Comparison of ENCODE assay signal across 10 mouse cellular contexts in the genomic region with DNA sequence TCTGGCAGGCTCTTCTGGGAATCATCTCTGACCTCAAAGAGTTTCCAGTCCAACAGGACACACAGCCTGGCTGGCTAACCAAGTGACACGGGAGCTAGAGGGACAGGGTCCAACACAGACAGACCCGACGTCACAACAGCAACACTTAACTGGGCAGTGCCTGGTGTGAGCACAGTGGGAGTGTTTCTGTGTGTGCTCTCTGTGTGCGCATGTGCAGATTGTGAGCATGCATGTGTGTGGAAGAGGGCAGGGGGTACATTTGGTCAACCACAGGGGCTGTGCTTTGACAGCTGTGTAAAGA. TPM values are rescaled to one million over a fixed set of nuclear protein-coding genes. Genes with fewer than 3 reads are reported as not detected.
DNase-seq lines count a peak whose midpoint lies in the region; ATAC-seq and TF ChIP-seq lines count a peak whose summit lies in the region.
"Had no signal": no experiment of that assay in that cellular context is flagged by ENCODE, and none has a peak within 500 bp of the region (broad histone marks: within the 10 kb centered on the region; RNA-seq: fewer than 3 reads in every experiment).

No protein-coding gene starts in this region.

- H3K9ac ChIP-seq in hindbrain, embryonic 12.5 days: no peak overlapping the region
- H3K9ac ChIP-seq in hindbrain, postnatal 0 days (replicated peaks; ENCODE audit: low read length): no peak overlapping the region
- no peak overlapping the region for H3K9ac ChIP-seq in lung, postnatal 0 days (replicated peaks; ENCODE audit: low read depth)
- H3K9ac ChIP-seq in forebrain, embryonic 14.5 days (ENCODE audit: low read length): no peak overlapping the region
- H3K9ac ChIP-seq: lung, embryonic 15.5 days had no signal

- no peak for DNase-seq in hindbrain, postnatal 0 days (ENCODE audit: low spot score)
- DNase-seq in lung, postnatal 0 days (ENCODE audit: low spot score): peak; percentile 14
- DNase-seq in lung, postnatal 4 days: no peak
- no peak for DNase-seq in forebrain, embryonic 14.5 days (ENCODE audit: low spot score)
- no peak for DNase-seq in embryo, embryonic 10 days (ENCODE audit: low spot score)
- no peak for DNase-seq in testis, postnatal 10 days (ENCODE audit: low spot score)

- no peaks in the 10 kb centered on the region for H3K9me3 ChIP-seq in hindbrain, embryonic 12.5 days (replicated peaks)
- H3K9me3 ChIP-seq in hindbrain, postnatal 0 days (ENCODE audit: low read length): no peaks in the 10 kb centered on the region
- H3K9me3 ChIP-seq in lung, postnatal 0 days (ENCODE audit: low read length): no peaks in the 10 kb centered on the region
- H3K9me3 ChIP-seq in forebrain, embryonic 14.5 days (replicated peaks; ENCODE audit: control insufficient read depth, low read length): no peaks in the 10 kb centered on the region
- H3K9me3 ChIP-seq: lung, embryonic 15.5 days had no signal

- H3K27ac ChIP-seq in hindbrain, embryonic 12.5 days: no peak overlapping the region
- no peak overlapping the region for H3K27ac ChIP-seq in hindbrain, postnatal 0 days
- H3K27ac ChIP-seq in lung, postnatal 0 days (ENCODE audit: low read length): no peak overlapping the region
- no peak overlapping the region for H3K27ac ChIP-seq in forebrain, embryonic 14.5 days (ENCODE audit: low read depth, low read length)
- H3K27ac ChIP-seq: lung, embryonic 15.5 days had no signal

- H3K27me3 ChIP-seq in hindbrain, embryonic 12.5 days: no peaks in the 10 kb centered on the region
- no peaks in the 10 kb centered on the region for H3K27me3 ChIP-seq in hindbrain, postnatal 0 days (ENCODE audit: insufficient read depth, low read length)
- H3K27me3 ChIP-seq in lung, postnatal 0 days (replicated peaks; ENCODE audit: insufficient read depth, low read length): no peaks in the 10 kb centered on the region
- H3K27me3 ChIP-seq in forebrain, embryonic 14.5 days (replicated peaks; ENCODE audit: control insufficient read depth, insufficient read depth, low read length): no peaks in the 10 kb centered on the region
- H3K27me3 ChIP-seq in myocyte (ENCODE audit: control insufficient read depth, insufficient read depth, insufficient read length): peaks cover 31% of the 10 kb centered on the region
- H3K27me3 ChIP-seq: lung, embryonic 15.5 days had no signal

- H3K4me3 ChIP-seq in hindbrain, embryonic 12.5 days: no peak overlapping the region
- H3K4me3 ChIP-seq in hindbrain, postnatal 0 days (ENCODE audit: low read length): no peak overlapping the region
- no peak overlapping the region for H3K4me3 ChIP-seq in lung, postnatal 0 days (ENCODE audit: low read depth, low read length)
- H3K4me3 ChIP-seq in forebrain, embryonic 14.5 days (ENCODE audit: low read depth, low read length): no peak overlapping the region
- H3K4me3 ChIP-seq in myocyte: no peak overlapping the region
- H3K4me3 ChIP-seq: lung, embryonic 15.5 days had no signal

- no peaks in the 10 kb centered on the region for H3K36me3 ChIP-seq in hindbrain, embryonic 12.5 days
- no peaks in the 10 kb centered on the region for H3K36me3 ChIP-seq in hindbrain, postnatal 0 days (ENCODE audit: insufficient read depth, low read length)
- H3K36me3 ChIP-seq in lung, postnatal 0 days (ENCODE audit: insufficient read depth, low read length): no peaks in the 10 kb centered on the region
- no peaks in the 10 kb centered on the region for H3K36me3 ChIP-seq in forebrain, embryonic 14.5 days (ENCODE audit: control insufficient read depth, insufficient read depth, low read length)
- no peaks in the 10 kb centered on the region for H3K36me3 ChIP-seq in myocyte (ENCODE audit: control insufficient read depth, insufficient read depth)
- H3K36me3 ChIP-seq: lung, embryonic 15.5 days had no signal

- peaks cover 9% of the 10 kb centered on the region for H3K4me1 ChIP-seq in hindbrain, embryonic 12.5 days
- H3K4me1 ChIP-seq in hindbrain, postnatal 0 days (ENCODE audit: insufficient read depth, low read length): no peaks in the 10 kb centered on the region
- no peaks in the 10 kb centered on the region for H3K4me1 ChIP-seq in lung, postnatal 0 days (ENCODE audit: insufficient read depth, low read depth, low read length)
- no peaks in the 10 kb centered on the region; the same call in 1 of the 2 replicates for H3K4me1 ChIP-seq in forebrain, embryonic 14.5 days (ENCODE audit: control insufficient read depth, insufficient read depth, low read length)

- peak; percentile 18 for ATAC-seq in hindbrain, embryonic 12.5 days (ENCODE audit: low FRiP score)
- no peak for ATAC-seq in hindbrain, postnatal 0 days
- no peak for ATAC-seq in lung, postnatal 0 days
- ATAC-seq in forebrain, embryonic 14.5 days: 0 out of 2 replicates have a peak, but pooled peaks have one; percentile 5

- TF ChIP-seq EP300 in lung, postnatal 0 days (IDR thresholded peaks at IDR 0.05): no peak

- no peak overlapping the region for H3K4me2 ChIP-seq in hindbrain, embryonic 12.5 days (replicated peaks)
- no peak overlapping the region for H3K4me2 ChIP-seq in hindbrain, postnatal 0 days (ENCODE audit: low read depth, low read length)
- no peak overlapping the region for H3K4me2 ChIP-seq in lung, postnatal 0 days (replicated peaks; ENCODE audit: low read depth, low read length)
- no peak overlapping the region for H3K4me2 ChIP-seq in forebrain, embryonic 14.5 days (ENCODE audit: low read length)
- peak overlapping the region; percentile 41 for H3K4me2 ChIP-seq in myocyte (ENCODE audit: low read depth)

- WGBS in hindbrain, embryonic 12.5 days: 68% methylated on average over 4 of the region's 4 CpGs
- WGBS in hindbrain, postnatal 0 days: 62% methylated on average over 4 of the region's 4 CpGs
- WGBS in lung, postnatal 0 days: 65% methylated on average over 4 of the region's 4 CpGs
- WGBS in forebrain, embryonic 14.5 days: 68% methylated on average over 4 of the region's 4 CpGs

- no peaks in the 10 kb centered on the region for H3K79me2 ChIP-seq in myocyte (ENCODE audit: control insufficient read depth, insufficient read depth)

- no peak overlapping the region for H3ac ChIP-seq in myocyte (ENCODE audit: control insufficient read depth, insufficient read length)

- TF ChIP-seq CTCF in hindbrain, postnatal 0 days (IDR thresholded peaks at IDR 0.05; ENCODE audit: low read depth): no peak
- TF ChIP-seq CTCF in lung, postnatal 0 days (IDR thresholded peaks at IDR 0.05): no peak

- TF ChIP-seq POLR2A in myocyte (IDR thresholded peaks at IDR 0.05; ENCODE audit: insufficient read length, low read depth): no peak

TF ChIP-seq in myocyte, 11 proteins besides CTCF, POLR2A, EP300 and RAD21:
- no peak for TF ChIP-seq REST (IDR thresholded peaks at IDR 0.05; ENCODE audit: insufficient read depth, insufficient read length)

RNA-seq across cellular contexts. Expression of a gene that starts 11.2 kb away (rescaled TPM):
- polyA plus RNA-seq in hindbrain, embryonic 12.5 days (2016; fragmentation: Nextera tagmentation; extraction: Ambion mirVana): 44.0 and 49.5 TPM in 2 replicates
- 53.7 and 57.9 TPM in 2 replicates for total RNA-seq in hindbrain, postnatal 0 days (2014; rRNA removed)
- 55.9 and 57.9 TPM in 2 replicates for polyA plus RNA-seq in hindbrain, postnatal 0 days (2015; fragmentation: Nextera tagmentation; extraction: Ambion mirVana)
- 30.3 and 36.7 TPM in 2 replicates for polyA plus RNA-seq in lung, postnatal 0 days (2015; fragmentation: Nextera tagmentation; extraction: Ambion mirVana)
- polyA plus RNA-seq in forebrain, embryonic 14.5 days (2014; fragmentation: Nextera tagmentation; extraction: Ambion mirVana): 71.7 and 75.2 TPM in 2 replicates
- polyA plus RNA-seq in myocyte (2012; fragmentation: generic; extraction: Trizol): 11.5 TPM

RNA-seq across cellular contexts. Expression of a gene that starts 42.4 kb away (rescaled TPM):
- polyA plus RNA-seq in hindbrain, embryonic 12.5 days (2016; fragmentation: Nextera tagmentation; extraction: Ambion mirVana): 0.43 and 0.70 TPM in 2 replicates
- 0.26 and 0.29 TPM in 2 replicates for total RNA-seq in hindbrain, postnatal 0 days (2014; rRNA removed)
- 0.38 and 0.76 TPM in 2 replicates for polyA plus RNA-seq in hindbrain, postnatal 0 days (2015; fragmentation: Nextera tagmentation; extraction: Ambion mirVana)
- 2.6 TPM in 2 replicates for polyA plus RNA-seq in lung, postnatal 0 days (2015; fragmentation: Nextera tagmentation; extraction: Ambion mirVana)
- 0.20 TPM in 1 of 2 replicates, not detected in the other for polyA plus RNA-seq in forebrain, embryonic 14.5 days (2014; fragmentation: Nextera tagmentation; extraction: Ambion mirVana)
- polyA plus RNA-seq in myocyte (2012; fragmentation: generic; extraction: Trizol): 9.8 TPM

RNA-seq across cellular contexts. Expression of a gene that starts 51.7 kb away (rescaled TPM):
- polyA plus RNA-seq in hindbrain, embryonic 12.5 days (2016; fragmentation: Nextera tagmentation; extraction: Ambion mirVana): 459 and 487 TPM in 2 replicates
- total RNA-seq in hindbrain, postnatal 0 days (2014; rRNA removed): 19.3 and 28.9 TPM in 2 replicates
- 7.4 and 8.1 TPM in 2 replicates for polyA plus RNA-seq in hindbrain, postnatal 0 days (2015; fragmentation: Nextera tagmentation; extraction: Ambion mirVana)
- polyA plus RNA-seq in lung, postnatal 0 days (2015; fragmentation: Nextera tagmentation; extraction: Ambion mirVana): 0.18 TPM in 1 of 2 replicates, not detected in the other
- polyA plus RNA-seq in forebrain, embryonic 14.5 days (2014; fragmentation: Nextera tagmentation; extraction: Ambion mirVana): 19.4 and 23.9 TPM in 2 replicates
- polyA plus RNA-seq in myocyte (2012; fragmentation: generic; extraction: Trizol): 0.01 TPM
- polyA plus RNA-seq: inflammation-experienced regulatory T-cells, adult 6 months had no signal

Comparison
In these comparisons a context has a peak if more than half of its experiments do, and no peak if none do; other contexts are left out.
1. ATAC-seq: peak in hindbrain, embryonic 12.5 days (single experiment) and forebrain, embryonic 14.5 days (single experiment); none in hindbrain, postnatal 0 days (single experiment) and lung, postnatal 0 days (single experiment).
2. RNA of a gene that starts 51.7 kb away (polyA plus RNA-seq): 459 to 487 TPM in hindbrain, embryonic 12.5 days; 19.4 to 23.9 TPM in forebrain, embryonic 14.5 days, 7.4 to 8.1 TPM in hindbrain, postnatal 0 days, 0.18 TPM in lung, postnatal 0 days and 0.01 TPM in myocyte (single experiment); every median in the first group is over 10 times any median in the second.